Mouse (Mus musculus) layer of hippocampus, adult 11-12 months (tissue): ENCODE results near the gene Atxn1.

Experiments
- DNase-seq: peaks from one replicate; pipeline ENCODE4 v3.0.0; 2022; ENCODE audit warnings: low spot score

Atxn1 gene

DNA sequence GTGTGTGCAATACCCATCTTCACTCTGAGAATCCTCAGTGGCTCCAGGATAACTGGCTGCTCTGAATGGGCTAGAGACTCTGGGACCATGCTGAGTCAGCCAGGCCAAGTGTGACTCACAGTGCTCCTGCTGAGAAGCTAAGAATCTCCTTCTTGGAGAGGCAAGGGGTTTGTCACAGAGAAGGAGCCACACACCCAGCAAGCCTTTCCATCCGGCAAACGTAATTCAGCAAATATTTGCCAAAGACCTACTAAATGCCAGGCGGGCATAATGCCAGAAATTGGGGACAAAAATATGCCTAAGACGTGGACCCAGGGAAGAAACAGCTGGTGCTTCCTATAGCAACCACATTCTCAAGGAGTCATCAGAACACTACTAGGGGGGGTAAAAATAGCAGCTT lies 137.2 kb downstream of the Atxn1 start:
- DNase-seq = no peak

DNA sequence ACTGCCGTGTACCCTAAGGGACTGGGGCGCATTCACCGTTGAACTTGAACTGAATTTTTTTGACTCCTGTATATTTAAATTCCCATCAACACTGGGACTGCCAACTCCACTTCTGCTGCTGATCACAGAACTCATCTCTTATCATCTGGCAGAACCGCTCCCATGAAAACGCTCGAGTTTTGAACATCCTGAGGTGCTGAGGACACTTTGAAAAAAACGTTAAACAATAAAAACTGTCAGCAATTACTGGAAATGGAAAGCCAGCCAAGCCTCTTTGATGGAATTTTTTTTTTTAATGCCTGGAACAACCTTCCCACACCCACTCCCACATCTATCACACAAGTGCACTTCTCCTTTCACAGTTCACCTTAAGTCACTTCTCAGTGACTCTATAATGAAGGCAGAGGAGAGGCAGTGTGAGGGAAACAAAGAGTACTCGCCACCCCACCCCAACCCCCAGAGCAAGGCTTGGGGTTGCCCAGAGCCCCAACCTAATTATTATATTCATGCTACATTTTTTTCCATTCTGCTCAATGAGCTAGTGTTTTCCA lies 137.7 kb downstream of the Atxn1 start:
- DNase-seq = no peak

DNA sequence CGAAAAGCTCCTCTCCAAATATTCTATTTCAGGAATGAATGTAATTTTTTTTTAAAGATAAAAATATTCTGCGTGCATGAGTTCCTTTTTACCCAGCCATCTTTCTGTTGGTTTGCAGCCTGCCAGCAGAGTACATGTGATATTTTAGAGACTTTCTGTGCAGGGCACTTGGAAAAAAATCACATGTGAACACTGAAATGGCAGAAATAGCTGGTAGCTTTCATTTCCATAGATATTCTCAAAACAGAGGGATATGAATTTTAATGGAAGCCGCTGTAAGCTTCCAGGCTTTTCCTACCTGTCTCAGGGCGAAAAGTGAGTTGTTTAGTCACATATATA lies 142.3 kb downstream of the Atxn1 start:
- DNase-seq = no peak

DNA sequence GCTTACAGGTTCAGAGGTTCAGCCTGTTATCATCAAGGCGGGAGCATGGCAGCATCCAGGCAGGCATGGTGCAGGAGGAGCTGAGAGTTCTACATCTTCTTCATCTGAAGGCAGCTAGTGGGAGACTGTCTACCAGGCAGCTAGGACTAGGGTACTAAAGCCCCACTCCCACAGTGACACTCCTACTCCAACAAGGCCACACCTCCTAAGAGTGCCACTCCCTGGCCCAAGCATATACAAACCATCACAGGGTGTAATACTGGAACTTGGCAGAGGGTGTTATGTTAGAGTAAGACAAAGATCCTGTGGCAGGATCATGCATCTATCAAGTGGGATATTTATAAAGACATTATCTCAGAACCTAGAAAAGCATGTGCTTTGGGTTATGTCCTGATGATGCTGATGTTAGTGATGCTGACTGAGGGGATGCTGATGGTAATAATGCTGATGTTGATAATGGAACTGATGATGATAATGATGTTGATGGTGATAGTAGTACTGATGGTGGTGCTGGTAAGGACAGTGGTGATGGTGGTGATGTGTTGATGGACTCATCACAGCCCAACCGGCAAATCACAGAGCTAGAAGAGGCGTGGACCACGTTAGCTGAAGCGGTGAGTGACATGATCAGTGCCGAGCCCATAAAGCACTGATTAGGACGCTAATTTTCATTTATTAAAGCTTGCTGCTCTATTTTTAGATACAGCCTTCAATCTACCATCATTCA lies 142.9 kb downstream of the Atxn1 start:
- DNase-seq = no peak

DNA sequence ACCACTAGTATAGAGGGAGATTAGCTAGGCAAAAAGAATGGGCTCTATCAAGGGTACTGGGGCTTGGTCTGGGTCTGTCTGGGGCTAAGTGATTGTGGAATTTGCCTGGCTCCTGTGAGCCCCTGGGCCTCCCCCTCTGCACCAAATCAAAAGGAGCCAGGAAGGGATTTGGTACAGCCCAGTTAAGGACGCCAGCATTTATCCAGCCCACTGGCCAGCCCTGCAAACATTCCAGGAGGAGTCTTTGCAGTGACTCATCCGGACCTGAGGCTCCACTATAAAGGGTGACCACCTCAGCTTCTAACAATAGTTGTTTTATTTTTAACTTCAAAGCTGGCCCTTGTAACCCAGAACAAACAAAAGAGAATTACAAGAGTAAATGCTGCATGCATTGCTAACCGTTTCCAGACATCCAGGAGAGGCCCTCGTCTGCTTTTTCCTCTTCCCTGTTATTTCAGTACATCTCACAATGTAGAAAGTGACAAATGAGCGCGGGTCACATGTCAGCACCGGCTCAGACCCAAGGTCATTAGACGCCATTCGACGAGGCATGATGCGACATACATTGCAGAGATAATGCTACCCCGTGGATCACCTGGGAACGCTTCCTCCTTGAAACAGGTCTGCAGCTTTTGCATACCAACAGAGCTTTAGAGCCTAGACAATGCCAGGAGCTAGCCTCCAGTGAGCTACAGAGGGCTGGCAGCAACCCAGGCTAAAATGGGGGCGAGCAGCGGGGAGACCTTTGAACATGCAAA lies 144.2 kb downstream of the Atxn1 start:
- DNase-seq = no peak

DNA sequence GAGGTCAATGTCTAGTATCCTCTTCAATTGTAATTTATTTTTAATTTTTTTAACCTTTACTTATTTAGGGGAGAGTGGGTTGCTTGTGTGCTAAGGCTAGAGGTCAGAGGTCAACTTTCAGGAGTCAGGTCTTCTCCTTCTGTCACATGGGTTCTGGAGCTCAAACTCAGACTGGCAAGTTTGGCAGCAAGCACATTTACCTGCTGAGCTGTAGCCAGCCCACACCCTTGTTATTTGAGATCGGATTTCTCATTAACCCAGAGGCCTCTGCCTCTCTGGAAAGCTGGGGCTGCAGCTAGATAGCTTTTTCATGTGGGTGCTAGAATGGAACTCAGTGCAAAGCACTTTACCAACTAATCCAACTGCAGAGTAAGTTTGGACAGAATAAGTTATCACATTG lies 148.1 kb downstream of the Atxn1 start:
- no peak for DNase-seq

DNA sequence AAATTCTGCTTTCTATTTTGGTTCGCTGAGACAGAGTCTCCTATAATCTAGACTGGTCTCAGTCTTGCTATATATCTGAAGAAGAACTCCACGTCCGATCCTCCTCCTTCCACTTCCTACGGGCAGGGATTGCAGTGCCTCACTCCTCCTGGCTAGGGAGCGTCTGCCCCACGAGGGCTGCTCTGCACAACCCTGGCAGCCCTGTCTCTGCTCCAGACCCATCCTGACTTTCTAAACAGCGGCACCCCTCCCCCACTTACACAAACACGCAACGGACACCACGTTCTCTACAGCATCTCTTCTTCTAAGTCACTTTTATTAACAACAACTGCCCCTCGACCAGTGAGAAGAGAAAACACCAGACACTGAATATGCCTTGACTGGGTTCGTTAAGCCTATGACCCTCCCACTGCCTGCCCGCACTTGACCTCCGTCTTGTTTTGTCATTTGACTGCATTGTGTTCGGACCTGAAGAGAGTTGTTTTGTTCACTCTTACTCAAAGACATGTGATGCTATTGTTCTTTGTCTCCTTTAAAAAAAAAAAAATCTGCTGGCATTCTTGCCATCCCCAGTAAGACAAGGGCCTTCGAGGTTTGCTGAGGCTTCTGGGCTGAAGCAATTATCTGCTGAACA lies 154.9 kb downstream of the Atxn1 start:
- no peak for DNase-seq

DNA sequence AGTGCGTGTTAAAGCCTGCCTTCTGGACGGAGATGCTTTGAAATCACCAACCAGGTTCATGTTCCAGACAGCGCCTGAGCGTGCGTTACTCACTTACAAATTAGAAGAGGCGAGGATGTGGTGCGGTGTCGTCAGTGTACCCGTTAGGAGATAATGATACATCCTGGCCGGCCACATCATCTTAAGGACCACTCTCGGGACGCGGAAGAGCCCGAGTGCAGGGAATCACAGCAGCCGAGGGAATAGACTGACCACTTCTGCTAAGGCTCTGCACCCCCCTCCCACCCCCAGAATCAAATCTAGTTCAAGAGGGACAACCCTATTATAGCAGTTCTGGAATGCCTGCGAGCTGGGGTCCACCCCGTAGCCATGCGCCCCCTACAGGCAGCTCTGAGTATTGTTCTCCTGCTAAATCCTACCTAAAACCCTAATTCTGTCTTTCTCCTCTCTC lies 157.2 kb downstream of the Atxn1 start:
- DNase-seq = peak; percentile 70

DNA sequence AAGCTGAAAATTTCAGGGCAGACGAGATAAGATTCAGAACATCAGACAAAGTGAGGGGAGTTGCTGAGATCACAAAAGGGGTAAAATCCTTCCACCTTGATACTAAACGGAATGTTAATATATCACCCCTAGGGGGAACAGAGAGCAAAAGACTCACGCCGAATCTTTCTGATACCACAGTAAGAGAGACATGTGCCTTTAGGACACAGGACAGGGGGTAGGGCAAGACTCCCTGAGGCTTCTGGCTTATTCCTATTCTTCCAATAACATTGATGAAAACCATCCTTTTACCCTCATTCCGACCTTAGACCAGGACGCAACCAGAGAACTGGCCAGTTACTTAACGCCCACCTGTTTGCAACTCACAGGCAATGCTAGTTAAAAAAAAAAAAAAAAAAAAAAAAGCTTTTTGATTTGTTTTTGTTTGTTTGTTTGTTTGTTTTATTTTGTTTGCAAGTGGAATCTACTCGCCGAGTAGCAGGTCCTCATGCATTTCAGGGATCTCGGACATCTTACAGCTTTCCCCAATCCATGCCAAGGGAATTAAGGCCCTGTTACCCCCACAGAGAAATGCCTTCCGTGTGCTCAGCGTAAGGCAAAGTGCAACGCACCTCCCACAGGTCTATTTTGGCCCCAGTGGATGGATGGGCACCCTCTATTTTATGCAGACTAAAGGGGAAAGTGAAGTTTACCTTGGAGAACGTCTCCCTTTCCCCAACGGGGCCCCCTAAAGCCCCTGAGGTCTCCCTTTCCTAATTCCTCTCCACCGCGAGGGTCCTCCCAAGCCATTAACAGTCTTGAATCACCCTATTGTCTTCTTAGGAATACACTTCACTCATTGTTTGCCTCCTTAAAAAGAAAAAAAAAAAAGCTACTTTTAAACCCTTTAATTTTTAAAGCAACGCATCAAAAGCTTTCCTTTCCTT lies 157.9 kb downstream of the Atxn1 start:
- DNase-seq = no peak

DNA sequence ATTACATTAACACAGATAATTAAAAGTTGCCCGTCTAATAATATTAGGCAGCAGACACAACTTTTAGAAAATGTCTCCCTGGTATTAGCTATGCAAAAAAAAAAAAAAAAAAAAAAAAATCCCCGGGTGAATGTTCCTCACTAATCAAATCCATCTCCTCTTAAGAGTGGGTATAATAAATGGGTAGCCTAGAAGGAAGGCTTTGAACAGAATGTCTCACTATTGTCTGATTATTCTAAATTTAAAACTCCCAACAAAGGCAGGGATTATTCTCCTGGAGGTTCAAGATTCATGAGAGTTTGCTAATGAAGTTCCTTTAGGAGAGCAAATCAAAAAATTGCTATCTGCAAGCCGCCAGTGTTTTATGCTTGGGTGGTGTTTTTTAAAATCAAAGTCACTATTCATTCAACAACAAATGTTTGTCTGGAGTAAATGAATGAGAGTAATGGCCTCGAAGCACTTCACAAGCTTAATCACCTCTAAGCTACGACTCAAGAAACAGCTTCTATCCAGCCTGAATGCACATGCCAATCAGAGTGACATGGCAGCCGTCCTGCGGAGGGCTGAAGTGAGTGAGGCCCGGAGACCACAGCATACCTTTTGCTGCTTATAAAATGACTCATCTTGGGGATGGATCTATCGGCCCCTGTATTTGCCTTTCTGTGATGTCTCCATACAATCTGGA lies 158.8 kb downstream of the Atxn1 start:
- no peak for DNase-seq

DNA sequence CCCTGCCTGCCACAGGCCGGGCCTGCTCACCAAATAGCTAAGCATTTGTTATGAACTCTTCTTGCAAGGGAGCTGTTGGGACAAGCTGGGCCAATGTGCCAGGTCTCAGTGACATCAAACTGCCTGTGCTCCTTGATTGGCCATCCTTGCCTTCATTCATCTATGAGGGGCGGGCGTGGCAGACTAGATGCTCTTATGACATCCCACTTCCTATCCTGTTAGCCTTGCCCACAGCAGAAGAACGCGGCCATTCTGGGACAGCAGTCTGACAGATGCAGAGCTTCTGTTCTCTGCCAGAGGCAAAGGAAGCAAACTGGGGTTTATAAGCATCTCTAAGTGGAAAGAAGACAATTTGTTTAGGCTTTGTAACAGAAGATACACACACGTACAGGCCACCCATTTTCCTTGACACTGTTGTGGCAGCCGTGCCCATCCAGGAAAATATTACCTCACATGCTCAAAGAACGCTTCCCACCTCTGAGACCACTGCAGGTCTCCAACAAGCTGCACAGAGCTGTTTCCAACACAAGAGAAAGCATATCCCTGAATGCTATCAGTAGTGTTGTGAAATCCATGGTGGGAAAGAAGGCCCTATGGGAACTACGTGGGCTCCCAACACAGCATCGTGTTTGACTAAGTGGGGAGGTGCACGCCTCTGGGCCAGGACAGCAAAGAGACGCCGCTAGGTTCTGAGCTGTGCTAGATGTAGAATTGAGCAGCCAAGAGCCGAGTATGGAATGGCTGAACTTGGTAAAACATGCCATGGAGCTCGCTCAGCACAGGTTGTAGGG lies 162.0 kb downstream of the Atxn1 start:
- no peak for DNase-seq

DNA sequence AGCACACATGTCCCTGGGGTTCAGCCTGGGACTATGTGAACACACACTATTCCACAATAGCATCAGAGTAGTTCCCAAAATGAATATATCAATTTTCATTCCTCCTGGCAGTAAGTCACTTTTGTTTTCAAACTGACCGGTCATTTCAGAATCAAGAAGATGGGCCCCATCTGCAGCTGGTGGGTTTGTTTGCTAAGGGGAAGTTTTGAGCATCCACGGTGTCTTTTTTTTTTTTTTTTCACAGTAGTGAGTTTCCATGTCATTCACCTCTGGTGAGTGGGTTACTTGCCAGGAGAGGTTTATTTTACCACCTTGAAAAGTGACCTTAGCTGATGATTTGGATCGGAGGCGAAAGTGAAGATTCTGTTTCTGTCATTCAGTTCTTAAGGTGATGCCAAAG lies 166.6 kb downstream of the Atxn1 start:
- DNase-seq = no peak

DNA sequence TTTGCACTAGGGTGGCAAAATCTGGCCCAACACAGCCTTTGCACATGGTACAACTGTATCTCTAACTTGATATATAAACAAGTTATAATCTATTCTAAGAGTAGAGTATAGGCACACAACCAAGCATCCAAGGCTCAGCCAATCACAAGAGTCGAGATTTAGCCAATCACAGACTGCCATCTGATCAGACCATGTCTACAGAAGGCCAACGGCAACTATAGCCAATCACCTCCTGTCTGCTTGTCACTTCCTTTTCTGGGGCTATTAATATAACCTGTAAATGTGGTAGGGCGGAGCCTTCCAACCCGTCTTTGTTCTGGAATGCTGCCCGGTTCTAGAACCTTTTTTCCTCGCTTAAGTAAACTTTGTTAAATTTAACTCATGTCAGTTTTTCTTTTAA lies 167.1 kb downstream of the Atxn1 start:
- DNase-seq = no peak

DNA sequence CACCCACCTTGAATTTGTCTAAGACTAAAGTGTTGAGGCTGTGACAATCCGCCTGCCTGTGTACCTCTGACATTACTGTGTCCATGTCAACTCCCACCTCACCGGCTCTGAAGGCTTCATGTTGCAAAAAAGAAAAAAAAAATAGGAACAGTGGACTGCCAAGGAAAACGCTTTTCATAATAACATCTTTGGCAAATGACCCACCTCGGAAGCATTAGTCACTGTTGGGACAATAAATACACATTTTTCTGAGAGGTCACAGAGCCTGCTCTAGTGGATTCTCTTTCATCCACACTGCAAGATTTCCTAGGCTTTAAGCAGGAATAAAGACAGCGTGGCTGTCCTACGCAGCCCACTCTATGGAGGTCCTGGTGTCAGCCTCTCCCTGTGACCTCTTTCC lies 168.5 kb downstream of the Atxn1 start:
- no peak for DNase-seq

DNA sequence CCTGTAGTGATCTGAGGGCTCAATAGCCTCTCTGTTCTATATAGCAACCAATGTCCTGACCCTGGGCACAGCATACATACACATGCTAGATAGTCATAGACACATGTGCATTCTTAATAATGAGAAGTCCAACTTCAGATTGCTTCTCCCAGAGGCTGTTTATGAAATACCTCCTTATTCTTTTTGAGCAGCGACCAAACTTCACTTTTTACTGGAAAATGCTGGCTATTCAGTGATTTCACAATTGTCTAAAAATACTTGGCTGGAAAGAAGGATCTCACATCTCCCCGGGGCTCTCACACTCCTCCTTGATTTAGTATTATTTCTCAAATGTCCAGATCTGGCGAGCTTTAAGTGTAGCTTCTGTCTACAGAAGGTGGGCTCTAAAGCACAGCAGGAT lies 171.0 kb downstream of the Atxn1 start:
- DNase-seq = no peak

DNA sequence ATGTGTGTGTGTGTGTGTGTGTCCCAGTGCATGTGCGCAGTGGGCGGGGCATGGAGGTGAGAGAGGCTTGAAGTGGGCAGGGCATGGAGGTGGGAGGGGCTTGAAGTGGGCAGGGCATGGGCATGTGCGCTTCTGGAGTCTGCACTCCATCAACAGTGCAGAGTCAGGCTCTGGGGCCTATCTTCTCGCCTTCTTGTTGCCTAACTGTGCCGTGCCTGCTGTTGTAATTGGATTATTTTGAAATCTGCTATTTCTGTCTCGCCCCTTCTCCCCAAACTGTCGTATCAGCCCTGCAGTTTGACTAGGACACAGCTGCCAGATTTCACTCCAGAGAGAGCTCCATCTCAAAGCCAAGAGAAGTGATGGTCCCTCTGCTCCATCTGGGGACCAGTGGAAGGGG lies 178.4 kb downstream of the Atxn1 start:
- DNase-seq = peak; percentile 44

DNA sequence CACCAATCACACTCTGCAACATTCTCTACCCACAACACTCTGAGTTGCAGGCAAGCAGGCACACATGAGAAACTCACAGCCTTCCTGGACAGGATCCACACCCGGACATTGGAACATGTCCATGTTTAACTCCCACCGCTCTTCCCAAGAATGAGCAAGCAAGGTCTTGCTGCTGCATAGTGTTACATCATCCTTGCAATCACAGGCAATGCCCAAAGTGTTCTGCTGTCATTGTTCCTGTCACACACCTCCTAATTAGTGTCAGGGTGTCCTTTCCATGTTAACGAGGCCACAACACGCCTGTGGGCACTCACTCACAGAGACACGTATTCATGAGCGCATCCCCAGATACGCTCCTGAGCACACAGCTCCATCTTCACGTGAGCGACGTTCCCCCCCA lies 181.1 kb downstream of the Atxn1 start:
- no peak for DNase-seq

DNA sequence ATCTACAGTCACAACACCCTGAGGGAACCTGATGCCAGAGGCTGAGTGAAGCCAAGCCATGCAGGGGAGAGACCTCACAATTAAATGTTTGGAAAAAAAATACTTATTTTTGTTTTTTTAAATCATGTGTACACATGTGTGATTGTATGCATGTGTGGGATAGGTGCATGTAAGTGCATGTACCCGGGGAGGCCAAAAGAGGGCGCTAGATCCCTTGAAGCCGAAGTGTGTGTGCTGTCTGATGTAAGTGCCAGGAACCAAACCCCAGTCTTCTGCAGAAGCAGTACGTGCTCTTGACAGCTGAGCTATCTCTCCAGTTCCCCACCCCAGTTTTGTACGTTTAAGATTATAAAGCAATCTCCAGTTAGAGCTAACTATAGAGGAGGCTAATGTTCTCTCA lies 186.1 kb downstream of the Atxn1 start:
- no peak for DNase-seq

DNA sequence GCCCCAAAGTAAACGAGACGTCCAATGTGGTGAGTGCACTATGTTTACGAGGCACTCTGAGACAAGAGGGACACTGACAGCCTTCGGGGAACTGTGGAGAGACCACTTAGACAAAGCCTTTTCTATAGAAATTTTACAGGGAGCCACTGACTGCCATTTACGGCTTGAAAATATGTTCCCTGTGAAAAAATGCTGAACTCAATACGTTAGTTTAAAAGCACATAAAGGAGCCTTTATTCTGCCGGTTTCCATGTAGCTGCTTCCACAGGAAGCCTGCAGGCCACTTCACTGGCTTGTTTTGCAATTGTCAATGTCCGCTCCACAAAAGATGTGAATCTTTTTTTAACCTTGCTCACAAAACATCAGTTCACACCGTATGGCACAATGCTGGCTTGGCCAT lies 186.6 kb downstream of the Atxn1 start:
- DNase-seq = no peak

DNA sequence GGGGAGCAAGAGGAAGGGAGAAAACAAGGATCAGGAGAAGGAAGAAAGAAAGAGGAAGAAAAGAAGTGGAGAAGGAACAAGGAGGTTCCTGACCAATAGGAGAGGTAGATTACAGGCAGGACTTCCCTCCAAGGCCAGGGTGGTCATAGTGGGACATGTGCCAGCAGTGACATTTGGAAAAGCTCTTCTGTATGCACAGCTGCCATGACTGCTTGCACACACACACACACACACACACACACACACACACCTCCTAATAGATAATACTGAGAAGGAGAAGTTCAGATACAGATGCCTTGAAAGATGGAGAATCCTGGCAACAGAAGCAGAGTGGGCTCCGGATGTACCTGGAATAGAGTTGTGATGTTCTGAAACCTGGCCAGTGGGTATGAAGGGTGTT lies 189.3 kb downstream of the Atxn1 start:
- no peak for DNase-seq
